Mouse (Mus musculus): ENCODE results near the gene Vsnl1.
A peak's percentile ranks its signal among the peaks of the same experiment; 100 is the strongest.

Vsnl1 gene

GRCm38 (mm10) chr12:11379396-11379795 lies 57.0 kb downstream of the Vsnl1 start:
- DNase-seq (ENCODE audit: low spot score) = no peak

DNA sequence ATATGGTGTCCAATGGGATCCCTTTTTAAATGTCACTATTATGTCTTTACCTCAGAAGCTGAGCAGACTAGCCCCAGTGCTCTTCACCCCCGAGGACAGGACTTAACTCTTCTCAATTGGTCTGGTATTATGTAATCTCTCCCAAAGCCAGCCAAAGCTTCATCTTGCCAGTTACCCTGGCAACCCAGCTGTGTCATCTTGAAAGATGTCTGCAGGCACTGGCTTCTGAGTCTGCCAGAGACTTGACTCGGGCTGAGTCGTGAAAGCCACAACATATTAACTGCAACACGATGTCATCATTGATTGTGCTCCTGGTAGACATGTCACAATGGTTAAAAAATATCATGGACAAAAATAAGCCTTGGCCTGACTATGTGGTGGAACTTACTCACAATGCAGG lies 66.4 kb downstream of the Vsnl1 start:
- DNase-seq (ENCODE audit: low spot score) = no peak

- no peak for DNase-seq (ENCODE audit: low spot score)
Measured at GRCm38 (mm10) chr12:11367099-11367765, 69.2 kb downstream of the Vsnl1 start.

DNA sequence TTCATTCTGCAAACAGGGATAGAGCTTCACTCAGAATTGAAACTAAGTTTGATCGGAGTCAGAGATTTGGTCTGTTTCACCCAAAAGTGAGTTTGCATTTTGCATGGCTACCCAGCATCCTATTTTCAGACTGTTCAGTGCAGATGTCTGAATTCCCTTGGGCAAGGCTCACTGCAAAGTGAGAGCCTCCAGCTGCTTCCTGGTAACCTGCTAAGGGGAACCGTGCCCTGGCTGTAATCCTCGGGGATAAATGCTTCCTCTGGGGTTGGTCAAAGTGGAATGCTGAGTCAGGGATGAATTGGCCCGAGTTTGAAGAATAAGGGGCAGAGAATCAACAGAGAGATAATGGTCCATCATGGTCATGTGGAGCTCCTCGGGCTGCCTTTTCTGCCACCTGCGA lies 71.5 kb downstream of the Vsnl1 start:
- no peak for DNase-seq (ENCODE audit: low spot score)

GRCm38 (mm10) chr12:11362435-11362834 lies 74.0 kb downstream of the Vsnl1 start:
- no peak for DNase-seq (ENCODE audit: low spot score)

DNA sequence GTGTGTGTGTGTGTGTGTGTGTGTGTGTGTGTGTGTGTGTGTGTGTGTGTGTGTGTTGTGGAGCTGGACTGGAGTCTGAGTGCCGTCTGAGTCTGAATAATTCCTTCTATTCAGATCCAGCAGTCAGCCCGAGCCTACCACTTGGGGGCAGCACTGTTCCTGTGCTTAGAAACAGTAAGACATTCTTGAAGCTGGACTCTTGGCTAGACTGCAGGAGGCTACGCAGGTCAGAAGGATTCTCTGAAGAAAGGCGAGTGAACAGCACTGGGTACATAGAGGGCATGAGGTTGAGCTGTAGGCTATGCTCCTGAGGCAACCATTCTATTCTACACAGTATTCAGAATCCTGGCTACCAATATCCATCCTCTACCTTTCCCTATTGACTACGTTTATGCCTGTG lies 85.5 kb downstream of the Vsnl1 start:
- DNase-seq (ENCODE audit: low spot score) = peak; percentile 92

DNA sequence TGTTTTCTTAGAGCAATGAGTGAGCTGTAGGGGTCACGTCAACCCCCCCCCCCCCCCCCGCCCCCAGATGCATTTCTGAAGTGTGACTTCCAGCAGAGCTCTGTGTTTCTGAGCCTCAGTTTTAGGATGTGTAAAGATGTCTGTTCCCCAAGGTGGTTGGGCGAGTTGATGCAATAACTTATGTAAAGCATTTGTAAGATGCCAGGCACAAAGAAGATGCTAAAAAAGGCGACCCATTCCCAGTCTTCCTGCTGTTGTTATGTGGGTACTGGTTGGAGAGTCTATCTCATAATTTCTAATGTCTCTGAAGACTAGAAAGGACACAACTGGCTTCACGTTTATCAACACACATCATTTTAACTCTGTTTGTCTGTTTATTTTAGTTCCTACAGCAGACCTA lies 86.5 kb downstream of the Vsnl1 start:
- DNase-seq (ENCODE audit: low spot score) = no peak

- DNase-seq (ENCODE audit: low spot score) = no peak
Measured at GRCm38 (mm10) chr12:11348423-11348822, 88.0 kb downstream of the Vsnl1 start.

- no peak for DNase-seq (ENCODE audit: low spot score)
Measured at GRCm38 (mm10) chr12:11345963-11346362, 90.5 kb downstream of the Vsnl1 start.

GRCm38 (mm10) chr12:11342020-11342600 lies 94.3 kb downstream of the Vsnl1 start:
- DNase-seq (ENCODE audit: low spot score) = no peak

- DNase-seq (ENCODE audit: low spot score) = no peak
Measured at GRCm38 (mm10) chr12:11338251-11338650, 98.2 kb downstream of the Vsnl1 start.

GRCm38 (mm10) chr12:11336845-11337244 lies 99.6 kb downstream of the Vsnl1 start:
- peak; percentile 76 for DNase-seq (ENCODE audit: low spot score)

DNA sequence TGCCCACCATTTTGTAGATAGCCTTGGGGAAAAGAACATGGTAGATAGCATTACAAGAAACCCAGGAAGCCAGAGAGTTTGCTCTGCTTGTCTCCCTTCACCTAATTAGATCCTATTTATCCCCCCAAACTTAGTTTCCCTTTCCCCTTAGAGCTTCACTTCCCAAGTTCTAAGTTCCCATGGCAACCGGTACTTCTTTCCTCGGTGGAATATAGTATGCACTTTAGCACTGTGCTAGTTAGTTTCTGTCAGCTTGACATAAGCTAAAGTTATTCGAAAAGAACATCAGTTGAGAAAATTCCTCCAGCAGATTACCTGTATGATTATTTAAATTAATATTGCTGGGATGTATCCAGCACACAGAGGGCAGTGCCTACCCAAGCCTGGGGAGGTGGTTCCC lies 109.9 kb downstream of the Vsnl1 start:
- DNase-seq (ENCODE audit: low spot score) = no peak

GRCm38 (mm10) chr12:11324480-11324879 lies 111.9 kb downstream of the Vsnl1 start:
- no peak for DNase-seq (ENCODE audit: low spot score)

DNA sequence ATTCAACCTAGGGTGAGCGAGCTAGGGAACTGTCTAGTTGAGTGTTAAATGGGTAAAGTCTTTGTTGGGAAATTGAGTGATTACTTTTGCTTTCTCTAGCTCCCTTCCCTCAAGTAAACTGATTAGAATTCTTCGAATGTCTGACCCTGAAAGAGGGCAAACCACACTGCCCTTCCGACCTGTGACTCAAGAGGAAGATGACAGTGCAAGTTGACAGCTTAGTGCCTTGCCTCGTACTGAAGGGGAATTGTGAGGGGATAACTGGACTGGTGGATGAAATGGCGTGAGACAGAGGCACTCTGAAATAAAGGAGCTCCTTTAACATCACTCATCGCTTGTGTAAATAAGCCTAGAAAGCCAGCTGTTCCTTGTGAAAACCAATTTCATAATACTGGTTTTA lies 118.7 kb downstream of the Vsnl1 start:
- DNase-seq (ENCODE audit: low spot score) = peak; percentile 21

DNA sequence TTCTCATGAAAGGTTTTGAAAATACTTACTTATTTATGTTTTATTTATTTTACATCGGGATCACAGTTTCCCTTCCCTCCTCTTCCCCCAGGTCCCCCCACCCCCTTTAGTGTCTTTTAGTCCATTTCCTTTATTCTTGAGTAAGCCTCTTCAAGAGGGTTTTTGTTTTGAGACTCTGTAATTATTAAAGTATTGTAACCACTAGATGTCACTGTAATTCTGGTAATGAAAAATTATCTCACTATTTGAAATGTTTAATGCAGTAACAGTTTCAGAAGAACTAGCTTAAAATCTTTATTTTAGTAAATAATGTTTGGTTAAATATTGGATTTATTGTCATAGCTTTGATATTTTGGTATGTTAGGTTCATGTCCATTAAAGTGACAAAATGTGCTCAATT lies 122.6 kb downstream of the Vsnl1 start:
- DNase-seq (ENCODE audit: low spot score) = no peak

DNA sequence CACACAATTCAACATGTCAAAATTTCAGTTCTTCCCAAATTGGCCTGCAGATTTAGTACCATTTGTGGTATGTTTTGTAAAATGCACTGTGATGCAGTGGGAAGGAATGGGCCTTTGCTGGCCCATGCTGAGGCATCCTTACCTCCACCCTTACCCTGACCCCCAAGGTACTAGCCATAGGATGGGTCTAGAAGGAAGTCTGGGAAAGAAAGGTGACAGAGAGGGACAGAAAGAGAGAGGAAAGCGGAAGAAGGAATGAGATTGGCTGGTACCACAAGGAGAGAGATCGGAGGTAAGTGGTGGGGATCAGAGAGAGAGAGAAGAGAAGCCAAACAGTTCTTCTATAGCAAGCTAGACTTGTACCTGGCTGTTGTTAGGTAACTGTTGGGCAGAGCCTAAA lies 125.3 kb downstream of the Vsnl1 start:
- DNase-seq (ENCODE audit: low spot score) = no peak

GRCm38 (mm10) chr12:11306753-11307645 lies 129.4 kb downstream of the Vsnl1 start:
- DNase-seq (ENCODE audit: low spot score) = no peak

DNA sequence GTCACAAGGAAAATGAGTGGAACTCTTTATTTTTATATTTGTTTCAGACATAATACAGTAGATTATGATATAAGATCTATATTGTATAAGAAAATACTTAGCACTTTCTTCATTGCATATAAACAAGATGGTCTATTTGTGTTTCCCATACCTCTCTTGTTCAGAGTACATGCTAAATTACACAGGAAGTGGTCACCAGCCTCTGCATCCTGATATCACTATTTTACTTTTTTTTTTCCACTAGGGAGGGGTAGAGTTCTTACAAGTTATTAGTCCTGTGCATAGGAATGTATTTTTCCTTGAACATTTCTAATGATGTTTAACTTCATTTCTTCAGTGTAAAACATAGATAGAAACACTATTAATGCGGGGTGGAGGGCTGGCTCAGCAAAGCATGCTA lies 135.6 kb downstream of the Vsnl1 start:
- no peak for DNase-seq (ENCODE audit: low spot score)

DNA sequence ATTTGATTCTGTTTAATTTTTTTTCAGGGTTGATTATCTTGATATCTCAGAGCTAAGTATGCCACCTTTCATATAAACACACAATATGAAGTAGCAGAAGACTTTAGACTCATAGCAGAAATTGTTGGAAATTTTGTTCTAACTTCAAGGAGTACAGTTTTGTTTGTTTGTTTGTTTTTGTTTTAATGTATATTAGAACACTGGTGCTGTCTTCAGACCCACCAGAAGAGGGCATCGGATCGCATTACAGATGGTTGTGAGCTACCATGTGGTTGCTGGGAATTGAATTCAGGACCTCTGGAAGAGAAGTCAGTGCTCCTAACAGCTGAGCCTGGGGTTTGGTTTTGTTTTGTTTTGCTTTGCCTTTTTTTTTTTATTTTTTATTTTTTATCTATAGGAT lies 150.0 kb downstream of the Vsnl1 start:
- DNase-seq (ENCODE audit: low spot score) = no peak

DNA sequence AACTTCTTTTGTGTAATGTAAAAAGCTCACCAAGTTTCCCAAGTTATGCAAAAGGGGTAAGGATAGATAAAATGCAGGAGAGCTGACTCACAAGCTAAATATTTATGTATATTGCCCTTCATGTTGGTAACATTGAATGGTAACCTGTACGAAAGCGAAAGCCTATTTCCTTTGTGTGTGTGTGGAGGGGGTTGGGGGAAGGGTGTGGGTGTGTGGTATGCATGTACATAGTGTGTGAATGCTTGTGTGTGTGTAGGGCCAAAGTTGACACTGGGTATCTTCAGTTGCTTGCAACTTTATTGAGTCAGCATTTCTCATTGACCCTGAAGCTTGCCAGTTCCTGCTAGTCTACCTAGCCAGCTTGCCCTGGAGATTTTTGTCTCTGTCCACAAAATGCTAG lies 154.8 kb downstream of the Vsnl1 start:
- no peak for DNase-seq (ENCODE audit: low spot score)

- DNase-seq (ENCODE audit: low spot score) = no peak
Measured at GRCm38 (mm10) chr12:11279886-11280285, 156.5 kb downstream of the Vsnl1 start.

- DNase-seq (ENCODE audit: low spot score) = no peak
Measured at GRCm38 (mm10) chr12:11277207-11277606, 159.2 kb downstream of the Vsnl1 start.
